Mouse (Mus musculus) heart, embryonic 11.5 days (tissue): ENCODE measurements around the gene Ccnb3. TPM values are rescaled to one million over a fixed set of nuclear protein-coding genes. Genes with fewer than 3 reads are reported as not detected.
"Not testable (repeated sequence)": the region's sequence is repeated elsewhere in the genome, so short reads cannot be mapped to it uniquely, and the experiment has no call there.

ENCODE experiments used
- ATAC-seq: fragments of 200-750 bp; cut with Nextera tagmentation; replicated peaks from 2 replicates; pipeline ENCODE4 v1.8.0; 2017; ENCODE audit warnings: moderate library complexity; ENCODE audit not compliant: insufficient number of reproducible peaks, low FRiP score, low TSS enrichment
- H3K27ac ChIP-seq: fragments of 300-500 bp; sonication (generic); 2 replicates; pipeline ENCODE4 v1.5.1; 2014; ENCODE audit warnings: mild to moderate bottlenecking, low read depth, low read length
- H3K27me3 ChIP-seq: fragments of 300-500 bp; sonication (generic); 2 replicates; pipeline ENCODE4 v1.6.1; 2014; ENCODE audit warnings: mild to moderate bottlenecking, low read length, mixed read lengths; ENCODE audit not compliant: control insufficient read depth, insufficient read depth
- H3K36me3 ChIP-seq: fragments of 300-500 bp; sonication (generic); 2 replicates; pipeline ENCODE4 v1.6.1; 2014; ENCODE audit warnings: mild to moderate bottlenecking, low read length, moderate library complexity, mixed read lengths; ENCODE audit not compliant: control insufficient read depth, insufficient read depth
- H3K4me1 ChIP-seq: fragments of 300-500 bp; sonication (generic); 2 replicates; pipeline ENCODE4 v1.6.1; 2014; ENCODE audit warnings: low read length; ENCODE audit not compliant: control insufficient read depth, insufficient read depth
- H3K4me2 ChIP-seq: fragments of 300-500 bp; sonication (generic); 2 replicates; pipeline ENCODE4 v1.6.1; 2014; ENCODE audit warnings: mild to moderate bottlenecking, moderate library complexity
- H3K4me3 ChIP-seq: fragments of 300-500 bp; sonication (generic); 2 replicates; pipeline ENCODE4 v1.5.1; 2014; ENCODE audit warnings: low read depth, low read length
- H3K9ac ChIP-seq: fragments of 300-500 bp; sonication (generic); 2 replicates; pipeline ENCODE4 v1.6.1; 2014; ENCODE audit warnings: mild to moderate bottlenecking, low read depth, low read length, moderate library complexity
- H3K9me3 ChIP-seq: fragments of 300-500 bp; sonication (generic); replicated peaks from 2 replicates; pipeline ENCODE4 v1.6.1; 2016; ENCODE audit warnings: low read length; ENCODE audit not compliant: control insufficient read depth
- WGBS: fragments of 180-500 bp; shearing (Covaris S2); extraction: QIAGEN DNeasy Blood & Tissue Kit; methylation state at CpG from one replicate; pipeline ENCODE4 v1.1.7; 2014; ENCODE audit not compliant: insufficient replicate concordance; 5-methylcytosine and 5-hydroxymethylcytosine counted together
- polyA plus RNA-seq: library from polyadenylated mRNA; unstranded; fragments of >200 nt; fragmentation: Nextera tagmentation; extraction: Ambion mirVana; gene quantifications from 2 replicates; pipeline ENCODE4 v1.2.1, GENCODE M21; 2014

The Ccnb3 gene
- polyA plus RNA-seq, 1 experiment from 2014 or later = 0.24 TPM

DNA sequence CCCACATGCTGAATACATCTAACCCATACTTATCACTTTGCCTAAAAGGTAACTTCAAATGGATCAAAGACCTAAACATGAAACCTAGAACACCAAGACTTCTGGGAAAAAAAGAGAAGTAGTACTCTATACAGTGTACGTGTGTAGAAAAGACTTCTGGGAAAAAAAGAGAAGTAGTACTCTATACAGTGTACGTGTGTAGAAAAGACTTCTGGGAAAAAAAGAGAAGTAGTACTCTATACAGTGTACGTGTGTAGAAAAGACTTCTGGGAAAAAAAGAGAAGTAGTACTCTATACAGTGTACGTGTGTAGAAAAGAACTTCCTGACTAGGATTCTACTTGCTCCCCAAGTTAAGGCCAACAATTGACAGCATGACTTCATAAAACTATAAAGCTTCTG, 57.5 kb downstream of the Ccnb3 start:
- H3K9me3 ChIP-seq, ATAC-seq, H3K9ac ChIP-seq, H3K27me3 ChIP-seq, H3K4me2 ChIP-seq, H3K4me3 ChIP-seq, H3K36me3 ChIP-seq, H3K27ac ChIP-seq, H3K4me1 ChIP-seq: not testable (repeated sequence)
- WGBS = 94% methylated on average over 2 of the region's 4 CpGs

DNA sequence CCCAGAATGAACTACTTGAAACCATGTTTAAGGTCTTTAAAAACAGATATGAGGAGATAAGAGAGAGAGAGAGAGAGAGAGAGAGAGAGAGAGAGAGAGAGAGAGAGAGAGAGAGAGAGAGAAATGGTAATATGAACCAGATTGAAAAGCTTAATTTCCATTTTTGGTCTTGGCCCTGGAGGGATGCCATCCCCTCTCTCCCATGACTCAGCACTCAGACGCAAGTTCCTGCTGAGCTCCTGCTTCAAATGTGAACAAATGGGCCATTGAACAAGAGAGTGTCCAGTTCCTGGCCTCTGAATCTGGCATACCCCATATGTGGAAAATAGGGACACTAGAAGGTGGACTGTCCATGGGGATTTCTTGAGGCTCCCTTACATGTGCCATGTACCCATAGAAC, 69.5 kb downstream of the Ccnb3 start:
- Histone ChIP-seq H3K9ac (no peak overlapping the region), H3K4me2 (no peak overlapping the region), H3K9me3 (no peaks in the 10 kb centered on the region), H3K4me3 (no peak overlapping the region), H3K36me3 (no peaks in the 10 kb centered on the region), H3K4me1 (no peaks in the 10 kb centered on the region), H3K27me3 (no peaks in the 10 kb centered on the region), H3K27ac (no peak overlapping the region)
- 76% methylated on average over 1 of the region's 1 CpGs for WGBS
- no peak for ATAC-seq

- H3K27ac ChIP-seq = no peak overlapping the region
- H3K4me2 ChIP-seq = no peak overlapping the region
- no peaks in the 10 kb centered on the region for H3K9me3 ChIP-seq
- no peaks in the 10 kb centered on the region for H3K4me1 ChIP-seq
- H3K27me3 ChIP-seq = no peaks in the 10 kb centered on the region
- H3K36me3 ChIP-seq = no peaks in the 10 kb centered on the region
- H3K4me3 ChIP-seq = no peak overlapping the region
- ATAC-seq = no peak
- 61% methylated on average over 3 of the region's 3 CpGs for WGBS
- H3K9ac ChIP-seq = no peak overlapping the region
These were observed 72.8 kb downstream of the Ccnb3 start for GRCm38 (mm10) chrX:6968598-6968997.

Other genes starting within 250 kb of the Ccnb3 start
- 0.06 TPM in 1 of 2 replicates, not detected in the other for gene Akap4, start 25.9 kb upstream of the Ccnb3 start, polyA plus RNA-seq